Mouse (Mus musculus): ENCODE data around the gene Gm13723. TPM values are rescaled to one million over a fixed set of nuclear protein-coding genes. Genes with fewer than 3 reads are reported as not detected.

Gm13723 gene
- not detected in 2 replicates for polyA plus RNA-seq (2012; ENCODE audit: insufficient read depth, low replicate concordance)

- Histone ChIP-seq H3K9me3 (no peaks in the 10 kb centered on the region), H3K27me3 (replicated peaks) (no peaks in the 10 kb centered on the region), H3K36me3 (replicated peaks; ENCODE audit: low read length) (no peaks in the 10 kb centered on the region), H3K4me1 (no peaks in the 10 kb centered on the region), H3K4me3 (replicated peaks) (no peak within 1 kb of the TSS)
- TF ChIP-seq FLI1 (IDR thresholded peaks at IDR 0.05; ENCODE audit: low read length) (no peak), GATA1 (IDR thresholded peaks at IDR 0.05; ENCODE audit: borderline replicate concordance, low read length) (no peak)
Measured at GRCm38 (mm10) chr2:86874702-86875101, at the start of gene Gm13723. Gene Gm13723, minus strand, starts transcription at chr2:86874802.

DNA sequence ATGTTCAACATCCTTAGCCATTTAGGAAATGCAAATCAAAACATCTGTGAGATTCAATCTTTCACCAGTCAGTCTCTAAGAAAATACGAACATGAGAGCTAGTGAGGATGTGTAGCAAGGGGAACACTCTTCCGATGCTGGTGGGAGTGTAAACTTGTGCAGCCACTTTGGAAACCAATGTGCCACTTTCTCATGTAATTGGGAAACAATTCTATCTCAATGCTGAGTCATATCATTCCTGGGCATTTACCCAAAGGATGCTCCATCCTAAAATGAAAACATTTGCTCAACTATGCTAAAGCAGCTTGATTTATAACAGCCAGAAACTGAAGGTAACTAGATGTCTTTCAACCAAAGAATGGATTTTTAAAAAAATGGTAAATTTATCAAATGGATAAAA, 31.0 kb upstream of the Gm13723 start:
- Histone ChIP-seq H3K4me3 (replicated peaks) (no peak overlapping the region), H3K27me3 (replicated peaks) (no peaks in the 10 kb centered on the region), H3K9me3 (no peaks in the 10 kb centered on the region), H3K4me1 (no peaks in the 10 kb centered on the region), H3K36me3 (replicated peaks; ENCODE audit: low read length) (no peaks in the 10 kb centered on the region)
- no peak for TF ChIP-seq FLI1 (IDR thresholded peaks at IDR 0.05; ENCODE audit: low read length)
- no peak for TF ChIP-seq GATA1 (IDR thresholded peaks at IDR 0.05; ENCODE audit: borderline replicate concordance, low read length)

GRCm38 (mm10) chr2:86892116-86892515, 17.5 kb upstream of the Gm13723 start, which contains the start of gene Olfr1097:
Gene Olfr1097, minus strand, starts transcription at chr2:86892216.
- no peaks in the 10 kb centered on the region for H3K36me3 ChIP-seq (replicated peaks; ENCODE audit: low read length)
- H3K9me3 ChIP-seq: no peaks in the 10 kb centered on the region
- H3K4me3 ChIP-seq (replicated peaks): no peak within 1 kb of the TSS
- H3K4me1 ChIP-seq: no peaks in the 10 kb centered on the region
- no peak for TF ChIP-seq GATA1 (IDR thresholded peaks at IDR 0.05; ENCODE audit: borderline replicate concordance, low read length)
- H3K27me3 ChIP-seq (replicated peaks): no peaks in the 10 kb centered on the region

DNA sequence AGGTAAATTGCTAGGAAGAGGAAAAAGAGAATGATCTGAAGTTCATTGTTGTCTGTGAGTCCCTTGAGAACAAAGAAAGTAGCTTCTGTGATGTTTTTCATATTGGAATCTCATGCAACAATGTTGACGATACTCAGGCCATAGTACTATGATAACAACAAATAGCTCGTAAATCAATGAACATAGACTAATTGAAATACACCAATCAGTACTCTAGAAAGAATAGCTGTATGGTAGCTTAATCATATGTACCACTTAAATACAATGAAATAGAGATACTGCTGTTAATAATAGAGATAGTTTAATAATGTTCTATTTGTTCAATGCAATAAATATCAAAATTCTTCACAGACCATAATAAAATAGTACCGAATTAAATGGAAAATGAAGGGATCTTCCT, 23.0 kb downstream of the Gm13723 start, which contains the start of gene Olfr1095:
TSS of gene Olfr1095 (minus strand) at position 101 of the 400 bp plus-strand sequence.
- Histone ChIP-seq H3K9me3 (no peaks in the 10 kb centered on the region), H3K27me3 (replicated peaks) (no peaks in the 10 kb centered on the region), H3K36me3 (replicated peaks; ENCODE audit: low read length) (no peaks in the 10 kb centered on the region), H3K4me1 (no peaks in the 10 kb centered on the region), H3K4me3 (replicated peaks) (no peak within 1 kb of the TSS)
- TF ChIP-seq FLI1 (IDR thresholded peaks at IDR 0.05; ENCODE audit: low read length) (no peak), GATA1 (IDR thresholded peaks at IDR 0.05; ENCODE audit: borderline replicate concordance, low read length) (no peak)

GRCm38 (mm10) chr2:86824363-86824762, 50.2 kb downstream of the Gm13723 start, which contains the start of gene Olfr1094:
Gene Olfr1094, plus strand, starts transcription at chr2:86824663.
- no peaks in the 10 kb centered on the region for H3K36me3 ChIP-seq (replicated peaks; ENCODE audit: low read length)
- no peak within 1 kb of the TSS for H3K4me3 ChIP-seq (replicated peaks)
- TF ChIP-seq FLI1 (IDR thresholded peaks at IDR 0.05; ENCODE audit: low read length): no peak
- TF ChIP-seq GATA1 (IDR thresholded peaks at IDR 0.05; ENCODE audit: borderline replicate concordance, low read length): no peak
- H3K27me3 ChIP-seq (replicated peaks): no peaks in the 10 kb centered on the region
- H3K4me1 ChIP-seq: no peaks in the 10 kb centered on the region
- no peaks in the 10 kb centered on the region for H3K9me3 ChIP-seq

Other genes with a start within 250 kb of the Gm13723 start
- gene Olfr1084, start 235.1 kb downstream of the Gm13723 start, polyA plus RNA-seq (2012; ENCODE audit: insufficient read depth, low replicate concordance): not detected in 2 replicates
- gene Olfr1085, start 212.8 kb downstream of the Gm13723 start, polyA plus RNA-seq (2012; ENCODE audit: insufficient read depth, low replicate concordance): not detected in 2 replicates
- not detected in 2 replicates for gene Olfr1086, start 194.7 kb downstream of the Gm13723 start, polyA plus RNA-seq (2012; ENCODE audit: insufficient read depth, low replicate concordance)
- gene Olfr1087, start 176.4 kb downstream of the Gm13723 start, polyA plus RNA-seq (2012; ENCODE audit: insufficient read depth, low replicate concordance): not detected in 2 replicates
- not detected in 2 replicates for gene Olfr1089, start 141.1 kb downstream of the Gm13723 start, polyA plus RNA-seq (2012; ENCODE audit: insufficient read depth, low replicate concordance)
- gene Olfr1090, start 115.8 kb downstream of the Gm13723 start, polyA plus RNA-seq (2012; ENCODE audit: insufficient read depth, low replicate concordance): not detected in 2 replicates
- gene Olfr1093, start 92.3 kb downstream of the Gm13723 start, polyA plus RNA-seq (2012; ENCODE audit: insufficient read depth, low replicate concordance): 0.12 TPM in 1 of 2 replicates, not detected in the other
- not detected in 2 replicates for gene Olfr141, start 64.8 kb downstream of the Gm13723 start, polyA plus RNA-seq (2012; ENCODE audit: insufficient read depth, low replicate concordance)
- gene Olfr1094, start 50.1 kb downstream of the Gm13723 start, polyA plus RNA-seq (2012; ENCODE audit: insufficient read depth, low replicate concordance): not detected in 2 replicates
- 4.0 TPM in 1 of 2 replicates, not detected in the other for gene Olfr1095, start 23.1 kb downstream of the Gm13723 start, polyA plus RNA-seq (2012; ENCODE audit: insufficient read depth, low replicate concordance)
- gene Olfr1097, start 17.4 kb upstream of the Gm13723 start, polyA plus RNA-seq (2012; ENCODE audit: insufficient read depth, low replicate concordance): not detected in 2 replicates
- gene Olfr1098, start 49.7 kb upstream of the Gm13723 start, polyA plus RNA-seq (2012; ENCODE audit: insufficient read depth, low replicate concordance): not detected in 2 replicates
- gene Olfr1099, start 85.9 kb upstream of the Gm13723 start, polyA plus RNA-seq (2012; ENCODE audit: insufficient read depth, low replicate concordance): not detected in 2 replicates
- not detected in 2 replicates for gene Olfr1100, start 105.2 kb upstream of the Gm13723 start, polyA plus RNA-seq (2012; ENCODE audit: insufficient read depth, low replicate concordance)
- not detected in 2 replicates for gene Olfr1101, start 116.4 kb upstream of the Gm13723 start, polyA plus RNA-seq (2012; ENCODE audit: insufficient read depth, low replicate concordance)
- gene Olfr1102, start 123.6 kb upstream of the Gm13723 start, polyA plus RNA-seq (2012; ENCODE audit: insufficient read depth, low replicate concordance): not detected in 2 replicates
- gene Olfr1104, start 152.3 kb upstream of the Gm13723 start, polyA plus RNA-seq (2012; ENCODE audit: insufficient read depth, low replicate concordance): not detected in 2 replicates
- 0.02 TPM in 1 of 2 replicates, not detected in the other for gene Olfr1105, start 161.7 kb upstream of the Gm13723 start, polyA plus RNA-seq (2012; ENCODE audit: insufficient read depth, low replicate concordance)
- gene Olfr1106, start 177.5 kb upstream of the Gm13723 start, polyA plus RNA-seq (2012; ENCODE audit: insufficient read depth, low replicate concordance): not detected in 2 replicates
- gene Olfr1107, start 201.0 kb upstream of the Gm13723 start, polyA plus RNA-seq (2012; ENCODE audit: insufficient read depth, low replicate concordance): not detected in 2 replicates
- not detected in 2 replicates for gene Olfr1109, start 221.2 kb upstream of the Gm13723 start, polyA plus RNA-seq (2012; ENCODE audit: insufficient read depth, low replicate concordance)
- gene Olfr259, start 239.8 kb upstream of the Gm13723 start, polyA plus RNA-seq (2012; ENCODE audit: insufficient read depth, low replicate concordance): not detected in 2 replicates